Mouse (Mus musculus) hindbrain, embryonic 10.5 days (tissue): ENCODE results near the gene Zfp2. TPM values are rescaled to one million over a fixed set of nuclear protein-coding genes. Genes with fewer than 3 reads are reported as not detected.

Experiments
- DNase-seq: peaks from one replicate; pipeline ENCODE4 v3.0.0-alpha.2; 2017; ENCODE audit warnings: low spot score
- H3K27ac ChIP-seq: fragments of 300-500 bp; sonication (generic); 2 replicates; pipeline ENCODE4 v1.5.1; 2016; ENCODE audit warnings: mild to moderate bottlenecking, moderate library complexity
- H3K27me3 ChIP-seq: fragments of 300-500 bp; sonication (generic); 2 replicates; pipeline ENCODE4 v1.6.1; 2016; ENCODE audit warnings: mild to moderate bottlenecking; ENCODE audit not compliant: poor library complexity, insufficient read depth, severe bottlenecking
- H3K36me3 ChIP-seq: fragments of 300-500 bp; sonication (generic); 2 replicates; pipeline ENCODE4 v1.6.1; 2016; ENCODE audit warnings: mild to moderate bottlenecking, moderate library complexity
- H3K4me1 ChIP-seq: fragments of 300-500 bp; sonication (generic); replicated peaks from 2 replicates; pipeline ENCODE4 v1.6.1; 2016; ENCODE audit warnings: mild to moderate bottlenecking
- H3K4me3 ChIP-seq: fragments of 300-500 bp; sonication (generic); 2 replicates; pipeline ENCODE4 v1.5.1; 2016; ENCODE audit warnings: mild to moderate bottlenecking, moderate library complexity
- H3K9me3 ChIP-seq: fragments of 300-500 bp; sonication (generic); 2 replicates; pipeline ENCODE4 v1.6.1; 2016; ENCODE audit warnings: mild to moderate bottlenecking, moderate library complexity
- WGBS: fragments of 180-500 bp; shearing (Covaris S2); methylation state at CpG from one replicate; pipeline ENCODE4 v1.1.7; 2016; 5-methylcytosine and 5-hydroxymethylcytosine counted together
- polyA plus RNA-seq: library from polyadenylated mRNA; unstranded; fragments of >200 nt; fragmentation: Nextera tagmentation; extraction: Ambion mirVana; gene quantifications from 2 replicates; pipeline ENCODE4 v1.2.1, GENCODE M21; 2016

Gene Zfp2
- polyA plus RNA-seq, 1 experiment from 2014 or later: 27.8 TPM

GRCm38 (mm10) chr11:50849310-50849709 is 66.7 kb downstream of the Zfp2 start:
- no peaks in the 10 kb centered on the region for H3K36me3 ChIP-seq
- H3K4me3 ChIP-seq: no peak overlapping the region
- peaks cover 7% of the 10 kb centered on the region; the same call in 1 of the 2 replicates for H3K9me3 ChIP-seq
- no peak overlapping the region for H3K27ac ChIP-seq
- DNase-seq: no peak
- H3K4me1 ChIP-seq: peaks cover 27% of the 10 kb centered on the region
- WGBS: 8% methylated on average over 10 of the region's 10 CpGs
- peaks cover 70% of the 10 kb centered on the region for H3K27me3 ChIP-seq

Other genes starting within 250 kb of the Zfp2 start
- gene Zfp354c, start 88.4 kb downstream of the Zfp2 start, polyA plus RNA-seq: 24.6 and 28.6 TPM in 2 replicates
- 0.45 and 0.94 TPM in 2 replicates for gene Zfp879, start 74.6 kb downstream of the Zfp2 start, polyA plus RNA-seq
- gene Grm6, start 65.5 kb downstream of the Zfp2 start, polyA plus RNA-seq: not detected in 2 replicates
- 11.9 and 12.8 TPM in 2 replicates for gene Zfp454, start 28.5 kb downstream of the Zfp2 start, polyA plus RNA-seq
- gene Zfp354b, start 15.5 kb upstream of the Zfp2 start, polyA plus RNA-seq: 0.88 and 1.1 TPM in 2 replicates
- gene 4933414I15Rik, start 27.6 kb upstream of the Zfp2 start, polyA plus RNA-seq: not detected in 2 replicates
- gene Prop1, start 37.6 kb upstream of the Zfp2 start, polyA plus RNA-seq: not detected in 2 replicates
- not detected in 2 replicates for gene Olfr1378, start 50.4 kb upstream of the Zfp2 start, polyA plus RNA-seq
- gene Olfr1377, start 65.8 kb upstream of the Zfp2 start, polyA plus RNA-seq: not detected in 2 replicates
- gene Olfr51, start 87.4 kb upstream of the Zfp2 start, polyA plus RNA-seq: not detected in 2 replicates
- not detected in 2 replicates for gene Olfr54, start 98.1 kb upstream of the Zfp2 start, polyA plus RNA-seq
- not detected in 2 replicates for gene Olfr1375, start 131.9 kb upstream of the Zfp2 start, polyA plus RNA-seq
- 6.8 and 9.8 TPM in 2 replicates for gene Zfp354a, start 143.1 kb upstream of the Zfp2 start, polyA plus RNA-seq